Mouse (Mus musculus) retina, postnatal 7 days (tissue): ENCODE results near the gene Aoc2.
A peak's percentile ranks its signal among the peaks of the same experiment; 100 is the strongest.
"Not testable (repeated sequence)": the region's sequence is repeated elsewhere in the genome, so short reads cannot be mapped to it uniquely, and the experiment has no call there.

Experiments used
- DNase-seq: peaks from one replicate; pipeline ENCODE4 v3.0.0-alpha.2; 2012; ENCODE audit warnings: low read depth, low spot score

Aoc2 gene

GRCm38 (mm10) chr11:101315665-101316500 is 9.0 kb upstream of the Aoc2 start, which contains the start of gene Psme3:
Gene Psme3 (plus strand): TSS chr11:101316213.
- peak; percentile 90 for DNase-seq

- no peak for DNase-seq
These were observed 8.4 kb upstream of the Aoc2 start for GRCm38 (mm10) chr11:101316501-101316917.

GRCm38 (mm10) chr11:101323609-101324008 is 1.3 kb upstream of the Aoc2 start:
- DNase-seq: peak; percentile 50

- DNase-seq: not testable (repeated sequence)
These were observed 338 bp downstream of the Aoc2 start for GRCm38 (mm10) chr11:101325201-101325600.

DNA sequence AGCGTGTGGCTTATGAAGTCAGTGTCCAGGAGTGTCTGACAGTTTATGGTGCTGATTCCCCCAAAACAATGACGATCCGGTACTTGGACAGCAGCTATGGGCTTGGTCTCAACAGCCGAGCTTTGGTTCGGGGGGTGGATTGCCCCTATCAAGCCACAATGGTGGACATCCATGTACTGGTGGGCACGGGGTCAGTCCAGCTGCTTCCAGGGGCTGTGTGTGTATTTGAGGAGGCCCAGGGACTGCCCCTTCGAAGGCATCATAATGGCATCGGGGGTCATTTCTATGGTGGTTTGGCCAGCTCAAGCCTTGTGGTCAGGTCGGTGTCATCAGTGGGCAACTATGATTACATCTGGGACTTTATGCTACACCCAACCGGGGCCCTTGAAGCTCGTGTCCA is 1.3 kb downstream of the Aoc2 start:
- DNase-seq: no peak

DNA sequence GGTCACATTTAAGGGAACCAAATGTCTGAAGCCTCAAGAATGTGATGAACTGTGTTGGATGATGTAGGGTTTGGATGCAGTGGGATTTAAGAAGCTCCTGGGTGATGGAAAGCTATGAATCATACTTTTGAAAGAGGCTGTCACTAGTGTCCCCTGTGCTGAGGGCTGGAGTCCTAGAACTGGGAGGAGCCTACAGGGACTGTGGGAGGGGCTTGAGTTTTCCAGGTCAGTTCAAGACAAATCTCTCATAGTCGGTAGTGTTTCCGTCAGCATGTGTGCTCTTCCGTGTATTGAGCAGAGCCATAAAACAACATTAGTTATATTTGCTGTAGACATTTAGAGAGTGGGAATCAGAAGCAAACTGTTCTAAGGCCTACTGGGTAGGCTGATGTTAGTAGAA is 2.4 kb downstream of the Aoc2 start:
- DNase-seq: no peak

DNA sequence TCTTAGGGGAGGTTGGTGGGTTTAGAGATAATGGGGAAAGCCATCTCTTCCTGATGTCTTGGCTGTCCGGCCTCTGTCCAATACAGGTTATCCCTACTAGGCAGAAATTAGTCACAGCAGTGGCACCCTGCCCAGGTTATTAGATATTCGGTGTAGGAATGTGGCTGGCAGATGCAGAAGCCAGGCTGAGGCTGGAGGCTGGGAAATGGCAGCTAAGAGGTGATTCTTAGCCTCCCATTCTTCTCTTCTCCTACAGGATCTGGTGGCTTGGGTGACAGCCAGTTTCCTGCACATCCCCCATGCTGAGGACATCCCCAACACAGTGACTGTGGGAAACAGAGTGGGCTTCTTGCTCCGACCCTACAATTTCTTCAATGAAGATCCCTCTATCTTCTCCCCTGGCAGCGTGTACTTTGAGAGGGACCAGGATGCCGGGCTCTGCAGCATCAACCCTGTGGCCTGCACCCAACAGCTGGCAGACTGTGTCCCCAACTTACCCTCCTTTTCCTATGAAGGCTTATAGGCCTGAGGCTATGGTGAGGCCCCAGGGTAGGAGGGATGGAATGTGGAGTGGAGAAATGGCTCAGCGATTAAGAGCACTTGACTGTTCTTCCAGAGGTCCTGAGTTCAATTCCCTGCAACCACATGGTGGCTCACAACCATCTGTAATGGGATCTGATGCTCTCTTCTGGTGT is 4.2 kb downstream of the Aoc2 start:
- DNase-seq: no peak

DNA sequence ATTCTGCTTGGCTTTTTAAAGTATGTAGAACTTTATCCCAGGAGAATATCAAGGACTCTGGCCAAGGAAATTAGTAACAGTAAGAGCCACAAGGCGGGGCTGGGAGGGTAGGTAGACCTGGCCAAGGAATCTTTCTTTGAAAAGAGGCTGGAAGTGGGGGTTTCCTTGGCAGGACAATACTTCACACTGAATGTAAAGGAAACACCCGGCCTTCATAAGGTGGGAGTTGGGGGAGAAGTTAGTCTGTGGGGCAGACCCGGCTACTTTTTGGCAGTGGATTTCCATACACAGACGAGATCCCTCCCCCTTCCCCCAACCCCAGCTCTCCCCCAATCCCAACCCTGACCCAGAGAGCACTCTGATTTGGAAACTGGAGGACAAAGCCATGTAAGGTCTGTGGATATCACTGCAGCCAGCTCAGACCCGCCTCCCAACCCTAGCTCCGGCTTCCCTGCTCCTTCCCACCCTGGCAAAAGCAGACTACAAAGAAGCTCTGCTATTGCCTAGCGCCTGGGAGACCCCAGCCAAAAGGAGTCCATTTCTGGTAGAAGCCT is 5.6 kb downstream of the Aoc2 start, which contains the start of gene Aoc3:
Gene Aoc3 (plus strand): TSS at position 235 of the 554 bp plus-strand sequence.
- DNase-seq: no peak

DNA sequence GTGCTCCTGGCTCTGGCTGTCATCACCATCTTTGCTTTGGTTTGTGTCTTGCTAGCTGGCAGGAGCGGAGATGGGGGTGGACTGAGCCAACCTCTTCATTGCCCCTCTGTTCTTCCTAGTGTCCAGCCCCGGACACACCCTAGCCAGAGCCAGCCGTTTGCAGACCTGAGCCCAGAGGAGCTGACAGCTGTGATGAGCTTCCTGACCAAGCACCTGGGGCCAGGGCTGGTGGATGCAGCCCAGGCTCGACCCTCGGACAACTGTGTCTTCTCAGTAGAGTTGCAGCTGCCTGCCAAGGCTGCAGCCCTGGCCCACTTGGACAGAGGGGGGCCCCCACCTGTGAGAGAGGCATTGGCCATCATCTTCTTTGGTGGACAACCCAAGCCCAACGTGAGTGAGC is 6.1 kb downstream of the Aoc2 start:
- not testable (repeated sequence) for DNase-seq

DNA sequence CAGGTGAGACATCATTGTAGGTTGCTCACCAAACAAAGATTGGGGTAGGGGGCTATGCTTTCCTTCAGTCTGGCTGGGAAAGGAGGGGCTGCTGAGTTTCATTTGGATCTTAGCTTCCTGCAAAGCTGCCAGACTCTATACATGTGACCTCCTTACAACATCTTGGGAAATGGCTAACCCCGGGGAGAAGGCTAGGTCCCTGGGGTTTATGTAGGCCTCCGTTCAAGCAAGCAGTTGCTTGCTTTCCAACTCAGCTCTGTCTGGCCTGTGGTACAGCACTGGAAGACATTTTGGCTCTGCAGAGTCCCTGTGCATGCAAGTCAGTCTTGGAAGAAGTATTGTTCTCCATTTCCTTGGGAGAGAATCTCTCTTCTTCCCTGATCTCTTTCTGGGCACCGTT is 7.7 kb downstream of the Aoc2 start:
- DNase-seq: no peak

DNA sequence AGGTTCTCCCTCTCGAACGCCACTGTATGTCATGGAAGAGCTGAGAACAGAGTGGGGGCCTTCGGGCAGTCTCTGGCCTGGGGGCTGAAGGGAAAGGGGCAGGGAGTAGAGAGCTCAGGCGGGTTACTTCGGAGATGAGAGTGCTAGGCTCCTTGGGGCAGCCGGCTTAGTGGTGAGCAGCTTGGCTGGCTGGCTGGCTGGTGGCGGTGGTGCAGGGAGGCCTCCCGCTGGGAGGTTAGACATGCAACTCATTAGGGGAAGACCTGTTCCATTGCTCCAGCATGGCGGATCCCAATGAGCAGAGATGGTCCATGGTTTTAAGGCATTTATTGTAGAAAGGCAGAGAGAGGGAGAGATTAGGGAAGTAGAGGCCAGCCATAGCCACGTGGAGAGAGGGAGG is 9.2 kb downstream of the Aoc2 start:
- no peak for DNase-seq

GRCm38 (mm10) chr11:101334516-101334915 is 9.7 kb downstream of the Aoc2 start:
- no peak for DNase-seq

DNA sequence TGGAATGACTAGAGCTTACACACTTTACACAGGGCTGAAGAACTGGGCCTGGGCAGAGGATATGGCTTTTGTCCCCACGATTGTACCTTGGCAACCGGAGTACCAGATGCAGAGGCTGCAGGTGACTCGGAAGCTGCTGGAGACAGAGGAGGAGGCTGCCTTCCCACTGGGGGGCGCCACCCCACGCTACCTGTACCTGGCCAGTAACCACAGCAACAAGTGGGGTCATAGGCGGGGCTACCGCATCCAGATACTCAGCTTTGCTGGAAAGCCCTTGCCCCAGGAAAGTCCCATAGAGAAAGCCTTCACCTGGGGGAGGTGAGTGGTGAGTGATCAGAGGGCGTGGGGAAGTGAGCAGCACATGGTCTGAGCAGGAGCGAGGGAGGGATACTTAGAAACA is 10.8 kb downstream of the Aoc2 start:
- DNase-seq: no peak

GRCm38 (mm10) chr11:101338123-101338760 is 13.4 kb downstream of the Aoc2 start:
- DNase-seq: peak; percentile 30

GRCm38 (mm10) chr11:101347083-101347775 is 22.4 kb downstream of the Aoc2 start:
- DNase-seq: no peak

GRCm38 (mm10) chr11:101348774-101349173 is 23.9 kb downstream of the Aoc2 start:
- no peak for DNase-seq

DNA sequence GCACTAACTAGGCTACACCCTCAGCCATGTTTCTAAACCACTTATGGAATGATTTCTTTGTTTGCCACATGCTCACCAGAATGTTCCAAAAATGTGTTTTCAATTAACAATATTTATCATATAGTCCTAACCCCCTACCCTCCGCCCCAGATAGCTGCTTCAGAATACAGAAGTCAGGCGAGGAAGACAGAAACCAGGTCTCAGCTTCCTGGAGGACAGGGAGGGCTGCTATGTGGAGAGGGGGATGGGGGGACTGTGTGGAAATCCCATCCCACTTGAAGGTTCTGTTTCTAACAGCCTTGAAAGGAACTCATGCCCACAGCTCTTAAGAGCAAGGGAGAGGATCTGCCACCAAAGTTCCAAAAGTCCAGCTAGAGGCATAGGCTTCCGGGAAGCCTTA is 24.4 kb downstream of the Aoc2 start:
- DNase-seq: no peak

GRCm38 (mm10) chr11:101351100-101351720 is 26.3 kb downstream of the Aoc2 start:
- no peak for DNase-seq

DNA sequence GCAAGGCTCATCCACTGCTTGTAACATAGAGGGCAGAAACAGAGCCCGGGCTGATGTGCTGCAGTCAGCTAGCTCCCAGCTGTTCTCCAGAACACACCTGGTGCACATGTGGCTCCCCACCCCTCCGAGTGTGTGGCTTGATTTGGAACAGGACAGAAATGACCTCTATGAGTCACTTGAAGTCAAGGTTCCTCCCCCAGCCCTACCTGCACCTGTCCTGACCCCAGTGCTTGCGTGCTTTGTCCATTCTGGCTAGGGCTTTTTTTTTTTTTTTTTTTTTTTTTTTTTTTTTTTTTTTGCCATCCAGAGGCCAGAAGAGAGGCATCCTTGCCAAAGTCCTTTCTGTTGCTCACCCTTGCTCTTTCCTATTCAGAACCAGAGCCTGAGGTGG is 26.9 kb downstream of the Aoc2 start:
- no peak for DNase-seq

DNA sequence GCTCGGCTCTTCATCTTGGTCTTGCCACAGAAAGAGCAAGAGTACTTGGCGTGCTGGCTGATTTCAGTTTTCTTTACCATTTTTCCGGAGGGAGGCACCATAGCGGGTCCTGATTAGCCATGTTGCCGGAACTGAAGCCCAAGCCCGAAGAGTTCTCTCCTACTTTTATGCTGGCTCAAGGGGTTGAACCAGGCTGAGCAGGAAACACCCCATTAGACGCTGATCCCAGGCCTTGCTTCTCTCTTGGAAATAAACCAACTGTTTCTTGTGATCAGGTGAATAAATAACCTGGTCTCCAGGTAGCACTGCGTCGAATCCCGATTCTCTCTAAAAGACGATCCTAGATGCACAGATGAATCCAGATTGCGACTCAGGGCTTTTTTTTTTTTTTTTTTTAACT is 28.6 kb downstream of the Aoc2 start:
- no peak for DNase-seq

DNA sequence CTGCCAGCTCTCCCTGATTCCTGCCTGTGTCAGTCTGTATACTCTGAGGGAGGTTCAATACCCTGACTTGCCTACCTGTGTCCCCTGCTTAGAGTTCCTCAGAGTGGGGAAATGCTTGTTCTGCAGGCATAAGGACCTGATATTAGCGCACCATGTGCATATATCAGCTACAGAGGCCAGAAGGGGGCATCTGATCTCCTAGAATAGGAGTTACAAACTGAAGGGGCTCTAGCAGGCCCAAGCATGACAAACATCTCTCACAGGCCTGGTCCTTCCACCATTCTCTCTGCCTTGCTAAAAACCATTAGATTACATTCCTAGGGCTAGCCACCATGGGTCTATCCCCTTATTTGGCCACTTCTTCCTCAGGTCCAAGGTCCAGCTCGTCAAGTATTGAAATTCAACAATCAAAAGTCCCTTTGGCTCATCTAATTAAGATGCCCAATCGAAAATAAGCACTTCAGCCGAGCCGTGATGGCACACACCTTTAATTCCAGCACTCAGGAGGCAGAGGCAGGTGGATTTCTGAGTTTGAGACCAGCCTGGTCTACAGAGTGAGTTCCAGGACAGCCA is 29.7 kb downstream of the Aoc2 start:
- no peak for DNase-seq
